Mouse (Mus musculus): ENCODE data around the gene Foxk2.

DNA sequence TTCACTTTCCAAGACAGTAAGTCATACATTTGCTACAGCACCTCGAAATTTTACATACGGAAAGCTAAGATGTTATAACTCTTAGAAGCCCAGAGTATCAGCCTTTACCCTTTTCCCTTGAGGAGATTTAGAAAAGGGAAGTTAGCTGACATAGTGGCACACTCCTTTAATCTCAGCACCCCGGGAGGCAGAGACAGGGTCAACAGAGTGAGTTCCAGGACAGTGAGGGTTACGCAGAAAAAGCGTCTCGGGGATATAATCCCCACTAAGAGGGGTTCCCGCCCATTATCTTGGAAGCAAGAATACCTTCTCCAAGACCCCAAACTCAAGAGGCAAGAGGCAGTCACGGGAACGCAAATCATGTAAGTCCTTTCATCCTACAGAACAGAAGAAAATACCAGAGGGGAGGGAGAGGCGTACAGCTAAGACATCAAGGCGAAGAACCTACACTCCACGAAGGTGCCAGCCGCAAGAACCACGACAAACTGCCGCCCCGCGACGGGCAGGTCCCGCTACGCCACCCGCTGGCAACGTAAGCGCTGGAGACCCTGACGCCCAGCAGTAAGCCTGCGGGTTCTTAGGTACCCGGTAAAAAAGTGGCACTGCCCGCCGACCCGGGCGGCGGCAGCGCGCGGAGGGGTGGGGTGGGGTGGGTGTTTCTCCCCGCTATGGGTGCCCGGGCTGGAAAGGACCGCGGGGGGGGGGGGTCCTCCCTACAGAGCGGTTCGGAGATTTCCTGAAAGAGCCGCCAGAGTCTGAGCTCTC lies 93.7 kb downstream of the Foxk2 start:
- no peak for TF ChIP-seq E2F4 (IDR thresholded peaks at IDR 0.05; ENCODE audit: insufficient read depth)
- TF ChIP-seq POLR2A (IDR thresholded peaks at IDR 0.05; ENCODE audit: insufficient read length, low read depth), result no peak
- no peak for TF ChIP-seq MAX (IDR thresholded peaks at IDR 0.05; ENCODE audit: low read depth)
- no peak for TF ChIP-seq MYOD1 (IDR thresholded peaks at IDR 0.05; ENCODE audit: control insufficient read depth in 1 of 3, insufficient read length in 2 of 3, low read depth in 2 of 3)
- no peak for TF ChIP-seq MYOG (IDR thresholded peaks at IDR 0.05; ENCODE audit: control insufficient read depth in 1 of 3, insufficient read depth in 1 of 3, insufficient read length in 2 of 3, low read depth in 2 of 3)
- no peak for TF ChIP-seq TCF12 (IDR thresholded peaks at IDR 0.05; ENCODE audit: insufficient read depth, poor library complexity, severe bottlenecking)
- TF ChIP-seq CEBPB (IDR thresholded peaks at IDR 0.05; ENCODE audit: insufficient read depth, poor library complexity, severe bottlenecking), result no peak
- TF ChIP-seq USF1 (IDR thresholded peaks at IDR 0.05; ENCODE audit: low read depth), result no peak
- no peak for TF ChIP-seq POLR2AphosphoS2 (IDR thresholded peaks at IDR 0.05; ENCODE audit: insufficient read length, low read depth)
- no peak for TF ChIP-seq SRF (IDR thresholded peaks at IDR 0.05; ENCODE audit: control insufficient read depth, insufficient read length, low read depth)
- TF ChIP-seq REST (IDR thresholded peaks at IDR 0.05; ENCODE audit: insufficient read depth, insufficient read length), result no peak
- TF ChIP-seq TCF3 (IDR thresholded peaks at IDR 0.05; ENCODE audit: insufficient read length, low read depth), result no peak
